Mouse (Mus musculus): ENCODE results near the gene 2310034C09Rik. TPM values are rescaled to one million over a fixed set of nuclear protein-coding genes. Genes with fewer than 3 reads are reported as not detected.

2310034C09Rik gene
- not detected in 2 replicates for polyA plus RNA-seq (2012; rRNA removed)

GRCm38 (mm10) chr16:88758547-88758946 is at the start of gene 2310034C09Rik:
Gene 2310034C09Rik (plus strand): TSS chr16:88758847.

GRCm38 (mm10) chr16:88728812-88729275 is 29.8 kb upstream of the 2310034C09Rik start, which contains the start of gene Krtap13-1:
Gene Krtap13-1 (plus strand): TSS chr16:88728862.

GRCm38 (mm10) chr16:88751535-88751934 is 7.1 kb upstream of the 2310034C09Rik start, which contains the start of gene Krtap13:
Gene Krtap13 (minus strand): TSS chr16:88751635.

GRCm38 (mm10) chr16:88774106-88774505 is 15.5 kb downstream of the 2310034C09Rik start, which contains the start of gene 2310057N15Rik:
Gene 2310057N15Rik (minus strand): TSS chr16:88774206.

GRCm38 (mm10) chr16:88777596-88777995 is 18.9 kb downstream of the 2310034C09Rik start, which contains the start of gene Gm5965:
Gene Gm5965 (plus strand): TSS chr16:88777896.

Other genes starting within 250 kb of the 2310034C09Rik start
- 0.01 TPM in 1 of 2 replicates, not detected in the other for gene Cldn8, start 195.7 kb upstream of the 2310034C09Rik start, polyA plus RNA-seq (2012; rRNA removed)
- gene Krtap24-1, start 146.6 kb upstream of the 2310034C09Rik start, polyA plus RNA-seq (2012; rRNA removed) = not detected in 2 replicates
- not detected in 2 replicates for gene 2310079G19Rik, start 131.2 kb upstream of the 2310034C09Rik start, polyA plus RNA-seq (2012; rRNA removed)
- gene Krtap26-1, start 111.1 kb upstream of the 2310034C09Rik start, polyA plus RNA-seq (2012; rRNA removed) = not detected in 2 replicates
- gene Krtap27-1, start 87.2 kb upstream of the 2310034C09Rik start, polyA plus RNA-seq (2012; rRNA removed) = not detected in 2 replicates
- not detected in 2 replicates for gene 2310061N02Rik, start 50.9 kb upstream of the 2310034C09Rik start, polyA plus RNA-seq (2012; rRNA removed)
- not detected in 2 replicates for gene Krtap13-1, start 30.0 kb upstream of the 2310034C09Rik start, polyA plus RNA-seq (2012; rRNA removed)
- gene Krtap13, start 7.2 kb upstream of the 2310034C09Rik start, polyA plus RNA-seq (2012; rRNA removed) = not detected in 2 replicates
- gene 2310057N15Rik, start 15.4 kb downstream of the 2310034C09Rik start, polyA plus RNA-seq (2012; rRNA removed) = not detected in 2 replicates
- not detected in 2 replicates for gene Gm5965, start 19.0 kb downstream of the 2310034C09Rik start, polyA plus RNA-seq (2012; rRNA removed)
- not detected in 2 replicates for gene Gm20741, start 53.4 kb downstream of the 2310034C09Rik start, polyA plus RNA-seq (2012; rRNA removed)
- gene Krtap15, start 61.4 kb downstream of the 2310034C09Rik start, polyA plus RNA-seq (2012; rRNA removed) = not detected in 2 replicates
- not detected in 2 replicates for gene Krtap14, start 67.3 kb downstream of the 2310034C09Rik start, polyA plus RNA-seq (2012; rRNA removed)
- not detected in 2 replicates for gene Krtap19-1, start 110.6 kb downstream of the 2310034C09Rik start, polyA plus RNA-seq (2012; rRNA removed)
- not detected in 2 replicates for gene Krtap19-2, start 115.4 kb downstream of the 2310034C09Rik start, polyA plus RNA-seq (2012; rRNA removed)
- not detected in 2 replicates for gene Krtap19-3, start 119.2 kb downstream of the 2310034C09Rik start, polyA plus RNA-seq (2012; rRNA removed)
- not detected in 2 replicates for gene Krtap19-4, start 126.2 kb downstream of the 2310034C09Rik start, polyA plus RNA-seq (2012; rRNA removed)
- not detected in 2 replicates for gene Krtap19-5, start 137.6 kb downstream of the 2310034C09Rik start, polyA plus RNA-seq (2012; rRNA removed)
- gene Krtap19-9b, start 173.4 kb downstream of the 2310034C09Rik start, polyA plus RNA-seq (2012; rRNA removed) = not detected in 2 replicates
- gene Krtap16-3, start 204.0 kb downstream of the 2310034C09Rik start, polyA plus RNA-seq (2012; rRNA removed) = not detected in 2 replicates